Mouse (Mus musculus): ENCODE data around the gene Cnn3. TPM values are rescaled to one million over a fixed set of nuclear protein-coding genes. Genes with fewer than 3 reads are reported as not detected.

Gene Cnn3
- 121 TPM for polyA plus RNA-seq (2014; fragmentation: Illumina TruSeq; extraction: RNeasy Lipid Tissue Mini Kit (QIAGEN cat#74804); ENCODE audit: insufficient read depth, low read depth, low replicate concordance)

GRCm38 (mm10) chr3:121425861-121426620 is at the start of gene Cnn3:
Cnn3 (plus strand) TSS chr3:121426497.

Other genes with a start within 250 kb of the Cnn3 start
- 3.8 TPM for gene Tmem56, start 143.4 kb upstream of the Cnn3 start, polyA plus RNA-seq (2014; fragmentation: Illumina TruSeq; extraction: RNeasy Lipid Tissue Mini Kit (QIAGEN cat#74804); ENCODE audit: insufficient read depth, low read depth, low replicate concordance)
- gene Alg14, start 134.7 kb upstream of the Cnn3 start, polyA plus RNA-seq (2014; fragmentation: Illumina TruSeq; extraction: RNeasy Lipid Tissue Mini Kit (QIAGEN cat#74804); ENCODE audit: insufficient read depth, low read depth, low replicate concordance): 21.2 TPM
- gene Slc44a3, start 105.9 kb downstream of the Cnn3 start, polyA plus RNA-seq (2014; fragmentation: Illumina TruSeq; extraction: RNeasy Lipid Tissue Mini Kit (QIAGEN cat#74804); ENCODE audit: insufficient read depth, low read depth, low replicate concordance): 28.7 TPM
- gene 4930432M17Rik, start 244.3 kb downstream of the Cnn3 start, polyA plus RNA-seq (2014; fragmentation: Illumina TruSeq; extraction: RNeasy Lipid Tissue Mini Kit (QIAGEN cat#74804); ENCODE audit: insufficient read depth, low read depth, low replicate concordance): not detected